Mouse (Mus musculus): ENCODE measurements around the gene Cyfip2. TPM values are rescaled to one million over a fixed set of nuclear protein-coding genes. Genes with fewer than 3 reads are reported as not detected.

The Cyfip2 gene
- polyA plus RNA-seq, 1 experiment from 2014 or later = 84.9 TPM

DNA sequence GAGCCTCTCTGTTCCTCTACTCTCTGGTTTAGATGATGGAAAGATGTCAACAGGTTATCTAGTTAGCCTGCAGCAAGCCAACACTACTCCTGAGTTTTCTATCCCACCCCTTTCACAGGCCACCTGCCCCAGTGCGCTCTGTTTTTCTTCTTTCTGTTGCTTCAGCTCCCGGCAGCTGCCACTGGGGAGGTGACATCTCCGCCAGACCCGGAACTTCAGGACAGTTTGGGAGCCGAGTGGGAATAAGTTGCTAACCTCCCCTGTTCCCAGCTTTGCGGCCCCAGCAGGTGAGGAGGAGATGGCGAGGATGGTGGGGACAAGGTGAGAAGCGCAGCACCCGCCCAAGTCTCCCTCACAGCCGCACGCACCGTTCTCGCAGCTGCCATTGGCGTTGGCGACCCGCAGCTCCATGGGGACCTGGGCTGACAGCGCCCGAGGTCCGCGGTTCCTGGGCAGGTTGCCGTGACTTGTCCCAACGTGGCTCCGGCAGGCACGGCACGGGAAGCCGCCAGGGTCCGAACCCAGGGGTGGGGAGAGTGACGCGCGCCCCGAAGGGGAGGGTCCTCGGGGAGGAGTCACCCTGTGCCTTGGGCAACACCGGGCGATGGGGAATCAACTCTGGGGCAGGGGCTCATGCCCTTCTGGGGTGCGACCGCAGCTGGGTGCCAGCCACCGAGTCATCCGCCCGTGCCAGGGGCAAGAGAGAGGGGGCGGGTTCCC lies 146.6 kb downstream of the Cyfip2 start, which contains the start of gene Nipal4:
TSS of gene Nipal4 (minus strand) at position 643 of the 720 bp plus-strand sequence.
- Histone ChIP-seq H3K4me1 (replicated peaks) (peaks cover 14% of the 10 kb centered on the region), H3K4me3 (peak within 1 kb of the TSS; percentile 46), H3K27ac (replicated peaks) (no peak within 1 kb of the TSS), H3K27me3 (peaks cover 26% of the 10 kb centered on the region), H3K9ac (peak within 1 kb of the TSS; percentile 63), H3K36me3 (no peaks in the 10 kb centered on the region), H3K9me3 (no peaks in the 10 kb centered on the region), H3K4me2 (peak within 1 kb of the TSS; percentile 91)
- under 1% methylated on average over 39 of the region's 40 CpGs for WGBS
- no peak; the same call in 1 of the 2 replicates for ATAC-seq (ENCODE audit: low read depth)

DNA sequence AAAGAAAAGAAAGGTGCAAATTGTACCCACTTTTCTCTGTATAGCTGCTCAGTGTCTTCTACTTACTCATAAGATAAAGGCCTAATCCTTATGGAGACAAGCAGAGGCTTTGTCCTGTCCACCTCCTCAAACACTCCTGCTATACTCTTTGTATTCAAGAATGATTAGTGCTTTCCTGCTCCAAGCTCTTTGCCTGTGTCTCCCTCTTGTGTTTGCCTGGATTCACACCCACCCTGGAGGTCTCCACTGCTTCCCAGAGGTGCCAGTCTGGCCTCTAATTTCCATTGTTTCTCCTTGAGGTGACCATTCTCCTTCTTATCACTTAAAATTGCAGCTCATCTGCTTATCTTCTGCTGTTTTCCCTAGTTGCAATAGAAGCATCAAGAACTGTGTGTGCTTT lies 155.2 kb downstream of the Cyfip2 start:
- no peak overlapping the region for H3K4me2 ChIP-seq
- no peaks in the 10 kb centered on the region for H3K9me3 ChIP-seq
- H3K9ac ChIP-seq = no peak overlapping the region
- no peak overlapping the region for H3K4me3 ChIP-seq
- no peak for ATAC-seq (ENCODE audit: low read depth)
- no peaks in the 10 kb centered on the region for H3K27me3 ChIP-seq
- no peak overlapping the region for H3K27ac ChIP-seq (replicated peaks)
- no peaks in the 10 kb centered on the region for H3K36me3 ChIP-seq
- H3K4me1 ChIP-seq (replicated peaks) = no peaks in the 10 kb centered on the region

DNA sequence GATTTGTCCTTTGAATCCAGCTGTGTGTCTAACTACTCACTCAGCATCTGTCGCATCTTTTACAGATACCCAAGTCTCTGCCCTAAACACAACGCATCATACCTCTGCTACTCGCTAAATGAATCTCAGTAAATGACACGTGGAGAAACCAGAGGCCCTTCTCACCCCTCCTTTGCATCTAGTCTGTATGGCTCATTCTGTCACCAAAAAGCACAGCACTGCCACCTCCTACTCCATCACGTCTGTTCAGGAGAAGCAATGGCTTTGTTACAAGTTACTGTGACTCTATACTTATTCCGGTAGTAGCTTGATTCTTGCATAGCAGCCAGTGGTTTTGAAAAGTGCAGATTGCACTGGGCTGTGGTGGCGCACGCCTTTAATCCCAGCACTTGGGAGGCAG lies 155.7 kb downstream of the Cyfip2 start:
- H3K27me3 ChIP-seq = no peaks in the 10 kb centered on the region
- no peak overlapping the region for H3K4me3 ChIP-seq
- no peaks in the 10 kb centered on the region for H3K9me3 ChIP-seq
- H3K4me2 ChIP-seq = no peak overlapping the region
- no peak overlapping the region for H3K27ac ChIP-seq (replicated peaks)
- no peak overlapping the region for H3K9ac ChIP-seq
- no peak for ATAC-seq (ENCODE audit: low read depth)
- no peaks in the 10 kb centered on the region for H3K36me3 ChIP-seq
- no peaks in the 10 kb centered on the region for H3K4me1 ChIP-seq (replicated peaks)
- WGBS = 87% methylated on average over 8 of the region's 8 CpGs

GRCm38 (mm10) chr11:46146619-46147018 lies 166.0 kb downstream of the Cyfip2 start:
- no peaks in the 10 kb centered on the region for H3K9me3 ChIP-seq
- no peak overlapping the region for H3K4me3 ChIP-seq
- WGBS = 93% methylated on average over 5 of the region's 5 CpGs
- no peak for ATAC-seq (ENCODE audit: low read depth)
- H3K27ac ChIP-seq (replicated peaks) = no peak overlapping the region
- H3K4me2 ChIP-seq = no peak overlapping the region
- H3K4me1 ChIP-seq (replicated peaks) = no peaks in the 10 kb centered on the region
- peaks cover 43% of the 10 kb centered on the region for H3K36me3 ChIP-seq
- no peak overlapping the region for H3K9ac ChIP-seq
- no peaks in the 10 kb centered on the region for H3K27me3 ChIP-seq

- Histone ChIP-seq H3K9me3 (no peaks in the 10 kb centered on the region), H3K27me3 (no peaks in the 10 kb centered on the region), H3K4me2 (no peak overlapping the region), H3K4me3 (no peak overlapping the region), H3K4me1 (replicated peaks) (no peaks in the 10 kb centered on the region), H3K36me3 (peaks cover 56% of the 10 kb centered on the region), H3K27ac (replicated peaks) (no peak overlapping the region), H3K9ac (no peak overlapping the region)
- 86% methylated on average over 11 of the region's 11 CpGs for WGBS
- ATAC-seq (ENCODE audit: low read depth) = no peak
These were observed 167.3 kb downstream of the Cyfip2 start for GRCm38 (mm10) chr11:46145163-46145875.

Small RNA genes within 50 kb of the gene (microRNA-seq; reads per million reads assigned to microRNA genes)
- gene Mir7239 = not detected

Other genes starting within 250 kb of the Cyfip2 start
- gene Nipal4, start 146.4 kb downstream of the Cyfip2 start, polyA plus RNA-seq (2015; fragmentation: Nextera tagmentation; extraction: Ambion mirVana) = 0.11 and 0.25 TPM in 2 replicates
- gene Fndc9, start 77.3 kb downstream of the Cyfip2 start, polyA plus RNA-seq (2015; fragmentation: Nextera tagmentation; extraction: Ambion mirVana) = 0.46 and 0.84 TPM in 2 replicates
- gene Itk, start 76.7 kb upstream of the Cyfip2 start, polyA plus RNA-seq (2015; fragmentation: Nextera tagmentation; extraction: Ambion mirVana) = not detected in 2 replicates
- not detected in 2 replicates for gene Fam71b, start 83.7 kb upstream of the Cyfip2 start, polyA plus RNA-seq (2015; fragmentation: Nextera tagmentation; extraction: Ambion mirVana)
- gene Med7, start 124.1 kb upstream of the Cyfip2 start, polyA plus RNA-seq (2015; fragmentation: Nextera tagmentation; extraction: Ambion mirVana) = 75.3 and 79.3 TPM in 2 replicates
- 0.25 and 0.29 TPM in 2 replicates for gene Havcr2, start 142.1 kb upstream of the Cyfip2 start, polyA plus RNA-seq (2015; fragmentation: Nextera tagmentation; extraction: Ambion mirVana)
- not detected in 2 replicates for gene Gm12169, start 211.4 kb upstream of the Cyfip2 start, polyA plus RNA-seq (2015; fragmentation: Nextera tagmentation; extraction: Ambion mirVana)

Measured in neural tube, embryonic 13.5 days (tissue).